Mouse (Mus musculus) spleen, adult 2 months (tissue): ENCODE data around the gene Polr1d. TPM values are rescaled to one million over a fixed set of nuclear protein-coding genes. Genes with fewer than 3 reads are reported as not detected.

Source experiments
- DNase-seq, 2 experiments: peaks; one replicate each; pipeline versions ENCODE4 v3.0.0 to v3.0.0-alpha.2; 2012 to 2021; ENCODE audit warnings: low spot score in 2 of 2, low read depth in 1 of 2
- H3K27ac ChIP-seq: fragments of 200-500 bp; 2 replicates; pipeline ENCODE4 v1.5.1; 2012; ENCODE audit warnings: low read length, inconsistent platforms; ENCODE audit not compliant: insufficient read depth
- H3K27me3 ChIP-seq: fragments of 200-500 bp; 2 replicates; pipeline ENCODE4 v1.6.1; 2012; ENCODE audit warnings: mild to moderate bottlenecking, moderate library complexity, low read length, inconsistent platforms; ENCODE audit not compliant: control insufficient read depth, insufficient read depth
- H3K36me3 ChIP-seq: fragments of 200-500 bp; 2 replicates; pipeline ENCODE4 v1.6.1; 2012; ENCODE audit warnings: mild to moderate bottlenecking, low read length, inconsistent platforms; ENCODE audit not compliant: control insufficient read depth, insufficient read depth
- H3K4me1 ChIP-seq: fragments of 200-500 bp; 2 replicates; pipeline ENCODE4 v1.6.1; 2011; ENCODE audit warnings: inconsistent platforms; ENCODE audit not compliant: control insufficient read depth, insufficient read depth, insufficient read length
- H3K4me3 ChIP-seq: fragments of 200-500 bp; 2 replicates; pipeline ENCODE4 v1.5.1; 2011; ENCODE audit warnings: mild to moderate bottlenecking, inconsistent platforms; ENCODE audit not compliant: insufficient read depth, insufficient read length; ENCODE audit errors: extremely low read depth
- CTCF ChIP-seq: fragments of 200-500 bp; IDR thresholded peaks from 2 replicates; pipeline ENCODE4 v1.5.1; 2011; ENCODE audit warnings: mild to moderate bottlenecking, inconsistent platforms; ENCODE audit not compliant: insufficient read depth, insufficient read length, insufficient replicate concordance; ENCODE audit errors: extremely low read depth
- POLR2A ChIP-seq: fragments of 200-500 bp; IDR thresholded peaks from 2 replicates; pipeline ENCODE4 v1.6.1; 2011; ENCODE audit warnings: low read depth, low read length, inconsistent platforms
- WGBS: fragments of 180-500 bp; shearing (Covaris S2); methylation state at CpG from one replicate; pipeline ENCODE4 v1.1.7; 2018; 5-methylcytosine and 5-hydroxymethylcytosine counted together
- polyA plus RNA-seq: library from polyadenylated mRNA; depleted of rRNA; stranded (reverse); fragments of >200 nt; gene quantifications from 2 replicates; pipeline ENCODE4 v1.2.3, GENCODE M21; 2012

Gene Polr1d
- polyA plus RNA-seq, 1 experiment: 24.2 TPM

- Histone ChIP-seq H3K36me3 (no peaks in the 10 kb centered on the region), H3K27ac (peak overlapping the region; percentile 86), H3K4me1 (peaks cover 33% of the 10 kb centered on the region; the same call in 1 of the 2 replicates), H3K27me3 (no peaks in the 10 kb centered on the region), H3K4me3 (peak overlapping the region; percentile 53; the same call in 1 of the 2 replicates)
- 23% methylated on average over 13 of the region's 13 CpGs for WGBS
- peak in 1 of 2 experiments; percentile 31 for DNase-seq
- no peak for TF ChIP-seq POLR2A
- no peak for TF ChIP-seq CTCF
Observed at GRCm38 (mm10) chr5:147050816-147051499, 25.9 kb upstream of the Polr1d start.

DNA sequence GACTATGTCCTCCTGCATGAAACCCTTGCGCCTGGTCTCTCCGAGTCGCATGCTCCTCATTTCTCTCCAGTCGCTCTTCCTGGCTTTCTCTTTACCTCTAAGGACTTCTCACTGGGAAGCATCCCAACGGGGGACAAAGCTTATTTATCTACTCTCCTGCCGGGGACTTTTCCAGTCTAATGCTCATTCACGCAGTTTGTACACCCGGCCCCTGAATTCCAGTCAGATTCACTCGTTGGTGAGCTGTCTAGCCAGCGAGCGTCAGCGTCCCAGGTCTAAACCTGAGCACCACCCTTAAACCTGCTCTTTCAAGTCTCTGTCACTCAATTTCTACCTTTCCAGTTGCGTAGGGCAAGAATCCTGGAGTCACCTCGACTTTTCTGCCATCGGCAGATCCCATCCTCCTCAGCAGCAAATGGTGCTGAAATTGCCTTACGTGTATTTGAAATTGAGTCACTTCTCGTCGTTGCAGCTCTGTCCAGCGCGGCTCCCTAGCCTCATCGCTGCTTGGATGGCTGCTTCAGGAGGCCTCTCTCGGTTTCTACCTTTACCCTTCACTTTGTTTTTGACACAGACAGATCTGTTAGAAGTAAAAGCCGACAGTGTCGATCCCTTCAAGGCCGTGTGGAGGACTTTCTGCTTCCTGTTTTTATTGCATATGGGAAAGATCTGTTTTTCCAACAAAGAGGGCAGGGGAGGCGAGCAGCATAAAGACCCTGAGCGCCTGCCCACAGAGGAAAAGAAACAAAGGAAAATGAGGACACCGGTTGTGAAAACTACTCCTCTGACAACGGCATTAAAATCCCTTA, 25.1 kb upstream of the Polr1d start:
- peaks cover 32% of the 10 kb centered on the region; the same call in 1 of the 2 replicates for H3K4me1 ChIP-seq
- TF ChIP-seq CTCF (no peak), POLR2A (no peak)
- no peak for DNase-seq
- WGBS: 74% methylated on average over 29 of the region's 29 CpGs
- peak overlapping the region; percentile 86 for H3K27ac ChIP-seq
- no peaks in the 10 kb centered on the region for H3K36me3 ChIP-seq
- 0 out of 2 replicates have a peak overlapping the region, but pooled peaks have one; percentile 53 for H3K4me3 ChIP-seq
- no peaks in the 10 kb centered on the region for H3K27me3 ChIP-seq

DNA sequence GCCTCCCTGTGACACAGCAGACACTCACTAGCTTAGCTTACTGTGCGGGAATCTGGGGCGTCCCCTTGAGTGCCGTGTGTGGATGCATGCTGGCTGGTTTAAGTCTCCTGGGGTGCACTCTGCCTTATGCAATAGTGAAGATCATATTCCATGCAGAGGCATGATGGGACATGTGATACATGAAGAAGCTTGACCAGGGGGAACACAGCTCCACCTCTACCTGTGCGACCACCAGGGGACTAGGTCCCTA, 24.6 kb upstream of the Polr1d start:
- Histone ChIP-seq H3K36me3 (no peaks in the 10 kb centered on the region), H3K27ac (peak overlapping the region; percentile 86)
- TF ChIP-seq POLR2A (no peak), CTCF (no peak)

DNA sequence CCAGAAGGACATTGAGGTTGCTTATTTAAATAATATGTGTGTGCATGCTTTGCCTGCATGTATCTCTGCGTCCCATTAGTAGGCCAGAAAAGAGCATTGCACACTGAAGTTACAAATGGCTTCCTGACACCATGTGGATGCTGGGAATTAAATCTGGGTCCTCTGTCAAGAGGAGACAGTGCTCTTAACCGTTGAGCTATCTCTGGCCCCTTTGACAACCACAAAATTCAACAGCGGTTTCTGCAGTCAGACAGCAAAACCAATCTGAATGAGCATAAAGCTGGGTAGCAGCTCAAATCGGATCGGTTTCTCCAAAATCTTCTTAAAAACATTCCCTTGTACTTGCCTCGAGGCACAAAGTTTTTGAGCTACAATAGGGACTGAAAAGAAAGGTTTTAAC, 23.8 kb upstream of the Polr1d start:
- Histone ChIP-seq H3K27me3 (no peaks in the 10 kb centered on the region), H3K36me3 (no peaks in the 10 kb centered on the region), H3K27ac (no peak overlapping the region), H3K4me1 (peaks cover 32% of the 10 kb centered on the region; the same call in 1 of the 2 replicates), H3K4me3 (no peak overlapping the region)
- WGBS: 80% methylated on average over 6 of the region's 6 CpGs
- no peak for DNase-seq
- TF ChIP-seq POLR2A (no peak), CTCF (no peak)

More for the DNA sequence above, 24.6 kb upstream of the Polr1d start:
- WGBS: 88% methylated on average over 4 of the region's 4 CpGs
- Histone ChIP-seq H3K27me3 (no peaks in the 10 kb centered on the region), H3K4me1 (peaks cover 32% of the 10 kb centered on the region; the same call in 1 of the 2 replicates), H3K4me3 (no peak overlapping the region)
- DNase-seq: no peak

- Histone ChIP-seq H3K27ac (no peak overlapping the region), H3K4me3 (no peak overlapping the region), H3K4me1 (peaks cover 32% of the 10 kb centered on the region; the same call in 1 of the 2 replicates), H3K27me3 (no peaks in the 10 kb centered on the region), H3K36me3 (no peaks in the 10 kb centered on the region)
- 89% methylated on average over 3 of the region's 3 CpGs for WGBS
- TF ChIP-seq CTCF (no peak), POLR2A (no peak)
- DNase-seq: no peak
Observed at GRCm38 (mm10) chr5:147053481-147053880, 23.4 kb upstream of the Polr1d start.

DNA sequence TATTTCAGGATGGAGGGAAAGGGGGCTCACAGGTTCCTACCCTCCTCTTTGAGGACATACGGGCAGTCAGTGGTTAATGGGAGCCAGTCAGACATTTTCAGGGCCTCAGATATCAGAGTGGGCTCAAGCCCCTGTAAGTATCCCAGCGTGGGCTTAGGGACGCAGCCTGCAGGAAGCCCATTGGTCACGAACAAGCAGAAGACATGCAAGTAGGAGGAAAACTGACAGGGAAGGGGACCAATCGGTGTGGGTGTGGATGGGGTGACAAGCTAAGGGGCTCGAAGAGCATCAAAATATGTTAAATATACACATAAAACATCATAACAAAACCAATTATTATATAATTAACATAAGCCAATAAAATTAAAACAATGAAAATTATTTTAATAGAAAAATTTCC, 22.5 kb upstream of the Polr1d start:
- no peak for DNase-seq
- no peak overlapping the region for H3K4me3 ChIP-seq
- WGBS: 87% methylated on average over 6 of the region's 6 CpGs
- H3K27ac ChIP-seq: no peak overlapping the region
- no peaks in the 10 kb centered on the region for H3K36me3 ChIP-seq
- peaks cover 36% of the 10 kb centered on the region; the same call in 1 of the 2 replicates for H3K4me1 ChIP-seq
- H3K27me3 ChIP-seq: no peaks in the 10 kb centered on the region
- TF ChIP-seq POLR2A: no peak
- no peak for TF ChIP-seq CTCF
